Mouse (Mus musculus): ENCODE results near the gene Pisd. TPM values are rescaled to one million over a fixed set of nuclear protein-coding genes. Genes with fewer than 3 reads are reported as not detected.
A peak's percentile ranks its signal among the peaks of the same experiment; 100 is the strongest.
"Not testable (repeated sequence)": the region's sequence is repeated elsewhere in the genome, so short reads cannot be mapped to it uniquely, and the experiment has no call there.

Pisd gene
- polyA plus RNA-seq, 1 experiment = 90.7 TPM

GRCm38 (mm10) chr5:32748936-32749335 is 36.5 kb downstream of the Pisd start:
- TF ChIP-seq CTCF (IDR thresholded peaks at IDR 0.05; ENCODE audit: insufficient read depth, low read length) = no peak
- Histone ChIP-seq H3K4me3 (replicated peaks; ENCODE audit: extremely low read depth, low read depth, low read length) (no peak overlapping the region), H3K4me1 (ENCODE audit: control insufficient read depth, insufficient read depth, low read length) (peaks cover 7% of the 10 kb centered on the region; the same call in 1 of the 2 replicates)
- DNase-seq = no peak
- WGBS = 76% methylated on average over 6 of the region's 6 CpGs

DNA sequence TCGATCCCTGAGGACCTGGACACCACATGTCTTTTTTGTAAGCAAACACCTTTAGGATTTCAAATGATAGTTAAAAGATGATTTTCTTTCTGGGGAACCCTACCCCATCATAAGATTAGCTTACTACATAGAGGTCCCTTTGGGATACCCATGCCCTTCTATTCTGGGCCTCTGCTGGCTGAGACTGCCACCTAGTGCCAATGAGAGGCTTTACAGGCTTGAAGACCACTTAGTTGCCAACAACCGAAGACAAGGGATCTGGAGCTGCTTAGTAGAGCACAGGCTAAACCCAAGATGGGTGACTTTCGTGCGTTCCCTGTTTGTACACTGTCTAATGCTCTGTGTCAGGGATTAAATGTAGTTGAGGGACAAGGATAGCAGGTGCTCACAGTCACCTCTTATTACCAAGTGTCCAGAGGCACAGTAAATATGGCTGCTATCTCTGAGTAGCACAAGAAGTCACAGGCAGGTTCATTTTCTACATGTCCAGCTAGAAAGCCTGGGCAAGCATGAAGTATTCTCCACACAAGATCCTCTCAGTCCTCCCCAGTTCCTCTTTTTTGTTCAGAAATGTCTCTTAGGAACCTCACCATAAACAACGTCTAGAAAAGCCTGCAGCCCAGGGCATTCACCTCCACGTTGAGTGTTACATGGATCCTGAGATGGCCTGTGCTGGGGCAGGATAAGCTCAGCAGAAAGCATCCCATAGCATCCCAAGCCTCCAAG is 37.6 kb downstream of the Pisd start:
- WGBS = 54% methylated on average over 6 of the region's 6 CpGs
- H3K4me1 ChIP-seq (ENCODE audit: control insufficient read depth, insufficient read depth, low read length) = peaks cover 7% of the 10 kb centered on the region; the same call in 1 of the 2 replicates
- TF ChIP-seq CTCF (IDR thresholded peaks at IDR 0.05; ENCODE audit: insufficient read depth, low read length) (peak; percentile 91), POLR2A (IDR thresholded peaks at IDR 0.05; ENCODE audit: borderline replicate concordance, extremely low read depth, low read depth, low read length) (no peak)
- DNase-seq = peak; percentile 56
- H3K4me3 ChIP-seq (replicated peaks; ENCODE audit: extremely low read depth, low read depth, low read length) = no peak overlapping the region

DNA sequence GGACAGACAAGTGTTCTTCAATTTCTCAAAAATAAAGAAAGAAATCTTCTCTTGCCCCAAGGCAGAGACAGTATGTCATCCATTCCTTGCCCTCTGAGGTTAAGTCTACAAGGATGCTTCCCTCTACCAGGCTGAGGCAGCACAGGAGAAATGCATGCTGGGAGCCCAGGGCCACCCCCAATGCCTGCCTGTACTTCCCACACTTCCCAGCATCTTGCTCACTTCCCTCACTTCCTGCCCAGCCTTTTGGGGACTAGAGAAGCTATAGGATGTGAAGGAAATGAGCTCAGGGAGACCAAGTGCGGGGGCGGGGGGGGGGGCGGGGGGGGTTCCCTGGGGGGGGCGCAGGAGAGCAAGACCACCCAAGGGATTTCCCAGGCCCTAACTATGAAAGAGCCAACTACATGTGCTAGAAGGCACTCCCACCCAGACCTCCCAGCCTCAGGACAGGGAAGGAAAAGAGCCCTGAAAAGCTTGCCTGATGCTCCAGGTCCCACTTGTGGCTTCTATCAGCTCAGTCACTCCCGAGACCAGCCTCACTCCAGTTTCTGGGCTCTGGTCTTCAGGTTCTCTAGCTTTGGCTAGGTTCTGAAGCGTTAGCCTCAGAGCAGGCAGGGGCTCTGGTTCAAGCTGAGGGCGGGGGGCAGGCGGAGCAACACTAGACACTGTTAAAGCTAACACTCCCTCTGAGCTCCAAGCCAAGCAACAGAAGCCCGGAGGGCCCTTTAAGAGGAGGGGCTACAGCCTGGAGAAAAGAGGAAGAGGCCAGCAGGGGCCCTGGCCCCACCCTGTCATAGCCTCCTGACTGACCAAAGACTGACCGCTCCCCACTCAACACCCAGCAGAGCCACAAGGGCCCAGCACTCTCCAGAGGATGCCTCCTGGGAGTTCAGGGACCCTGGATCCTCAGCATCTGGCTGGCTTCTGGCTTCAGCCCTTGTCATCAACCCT is 39.5 kb downstream of the Pisd start:
- Histone ChIP-seq H3K4me1 (ENCODE audit: control insufficient read depth, insufficient read depth, low read length) (peaks cover 7% of the 10 kb centered on the region; the same call in 1 of the 2 replicates), H3K4me3 (replicated peaks; ENCODE audit: extremely low read depth, low read depth, low read length) (peak overlapping the region; percentile 74)
- 7% methylated on average over 10 of the region's 10 CpGs for WGBS
- TF ChIP-seq CTCF (IDR thresholded peaks at IDR 0.05; ENCODE audit: insufficient read depth, low read length) (no peak), POLR2A (IDR thresholded peaks at IDR 0.05; ENCODE audit: borderline replicate concordance, extremely low read depth, low read depth, low read length) (peak; percentile 89; the same call in 1 of the 2 replicates)
- peak; percentile 80 for DNase-seq

DNA sequence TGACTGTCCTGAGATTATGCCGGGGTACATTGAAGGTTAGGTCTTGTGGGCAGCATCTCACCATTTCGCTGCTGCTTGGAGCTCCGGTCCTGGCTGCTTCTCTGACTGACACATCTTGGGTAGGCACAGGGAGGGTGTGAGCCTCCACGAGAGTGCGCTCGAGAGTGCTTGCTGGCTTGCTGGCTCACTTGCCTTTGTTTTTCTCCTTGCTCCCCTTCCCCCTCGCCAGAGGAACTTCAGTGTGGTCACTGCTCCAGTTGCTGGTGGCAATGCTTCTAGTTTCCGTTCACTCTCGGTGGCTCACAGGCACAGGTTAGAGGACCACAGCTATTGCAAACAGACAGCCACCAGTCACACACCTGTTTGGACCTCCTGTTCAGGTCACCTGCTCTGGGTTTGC is 43.3 kb downstream of the Pisd start:
- TF ChIP-seq CTCF (IDR thresholded peaks at IDR 0.05; ENCODE audit: insufficient read depth, low read length) = peak; percentile 40; the same call in 1 of the 2 replicates
- peak; percentile 41; the same call in 1 of the 2 replicates for TF ChIP-seq POLR2A (IDR thresholded peaks at IDR 0.05; ENCODE audit: borderline replicate concordance, extremely low read depth, low read depth, low read length)
- 50% methylated on average over 9 of the region's 9 CpGs for WGBS
- Histone ChIP-seq H3K4me3 (replicated peaks; ENCODE audit: extremely low read depth, low read depth, low read length) (no peak overlapping the region), H3K4me1 (ENCODE audit: control insufficient read depth, insufficient read depth, low read length) (peaks cover 5% of the 10 kb centered on the region; the same call in 1 of the 2 replicates)
- DNase-seq = peak; percentile 57

DNA sequence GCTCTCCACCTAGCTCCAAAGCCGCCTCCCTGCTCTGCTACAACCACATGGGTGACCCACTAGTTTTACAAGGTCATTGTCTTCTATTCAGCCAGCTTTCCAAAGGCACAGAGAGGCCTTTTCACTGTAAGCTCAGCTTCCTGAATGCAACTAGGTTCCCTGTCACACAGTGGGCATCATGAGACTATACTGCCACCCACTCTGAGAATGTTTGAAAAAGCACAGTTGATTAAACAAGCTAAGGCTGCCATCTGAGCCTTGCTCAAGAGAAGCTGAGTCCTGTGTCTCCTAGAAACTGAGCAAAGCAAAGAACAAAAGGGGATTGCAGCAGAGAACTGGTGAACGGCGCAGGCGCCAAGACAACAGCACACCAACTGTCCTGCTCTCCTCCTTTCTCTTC is 44.1 kb downstream of the Pisd start:
- DNase-seq; H3K4me3 ChIP-seq (replicated peaks; ENCODE audit: extremely low read depth, low read depth, low read length); H3K4me1 ChIP-seq (ENCODE audit: control insufficient read depth, insufficient read depth, low read length): not testable (repeated sequence)
- 61% methylated on average over 4 of the region's 4 CpGs for WGBS

GRCm38 (mm10) chr5:32740850-32741249 is 44.6 kb downstream of the Pisd start:
- DNase-seq; H3K4me1 ChIP-seq (ENCODE audit: control insufficient read depth, insufficient read depth, low read length); H3K4me3 ChIP-seq (replicated peaks; ENCODE audit: extremely low read depth, low read depth, low read length): not testable (repeated sequence)
- WGBS = 78% methylated on average over 8 of the region's 8 CpGs

- no peaks in the 10 kb centered on the region; the same call in 1 of the 2 replicates for H3K4me1 ChIP-seq (ENCODE audit: control insufficient read depth, insufficient read depth, low read length)
- WGBS = 83% methylated on average over 3 of the region's 3 CpGs
These were observed 45.3 kb downstream of the Pisd start for GRCm38 (mm10) chr5:32740138-32740537.

DNA sequence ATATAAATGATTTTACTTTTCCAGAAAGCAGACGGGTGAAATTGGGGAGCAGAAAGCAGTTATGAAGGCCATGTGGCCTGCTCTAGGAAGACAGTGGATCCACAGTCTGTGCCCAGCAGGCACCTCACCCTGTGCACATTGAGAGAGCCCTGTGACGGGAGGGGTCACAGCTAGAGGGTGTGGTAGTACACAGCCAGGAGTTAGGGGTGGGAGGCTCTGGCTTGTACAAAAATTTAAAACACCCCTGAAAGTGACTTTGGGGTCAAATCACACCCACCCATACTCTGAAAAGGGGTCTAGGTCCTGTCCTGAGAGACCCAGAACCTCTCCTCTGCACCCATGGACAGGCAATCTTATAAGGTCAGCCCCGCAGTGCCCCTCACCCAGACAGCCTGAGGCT is 48.7 kb downstream of the Pisd start:
- WGBS = 96% methylated on average over 3 of the region's 3 CpGs
- H3K4me1 ChIP-seq (ENCODE audit: control insufficient read depth, insufficient read depth, low read length); H3K4me3 ChIP-seq (replicated peaks; ENCODE audit: extremely low read depth, low read depth, low read length); DNase-seq: not testable (repeated sequence)

More at GRCm38 (mm10) chr5:32740138-32740537, 45.3 kb downstream of the Pisd start:
- DNase-seq = no peak
- TF ChIP-seq POLR2A (IDR thresholded peaks at IDR 0.05; ENCODE audit: borderline replicate concordance, extremely low read depth, low read depth, low read length) = no peak
- TF ChIP-seq CTCF (IDR thresholded peaks at IDR 0.05; ENCODE audit: insufficient read depth, low read length) = no peak
- H3K4me3 ChIP-seq (replicated peaks; ENCODE audit: extremely low read depth, low read depth, low read length) = no peak overlapping the region

- DNase-seq = peak; percentile 44
- H3K4me3 ChIP-seq (replicated peaks; ENCODE audit: extremely low read depth, low read depth, low read length) = no peak overlapping the region
- WGBS = 74% methylated on average over 6 of the region's 6 CpGs
- H3K4me1 ChIP-seq (ENCODE audit: control insufficient read depth, insufficient read depth, low read length) = no peaks in the 10 kb centered on the region
- TF ChIP-seq POLR2A (IDR thresholded peaks at IDR 0.05; ENCODE audit: borderline replicate concordance, extremely low read depth, low read depth, low read length) = no peak
- TF ChIP-seq CTCF (IDR thresholded peaks at IDR 0.05; ENCODE audit: insufficient read depth, low read length) = no peak
These were observed 49.7 kb downstream of the Pisd start for GRCm38 (mm10) chr5:32735779-32736178.

- H3K4me1 ChIP-seq (ENCODE audit: control insufficient read depth, insufficient read depth, low read length); DNase-seq; H3K4me3 ChIP-seq (replicated peaks; ENCODE audit: extremely low read depth, low read depth, low read length): not testable (repeated sequence)
- 95% methylated on average over 6 of the region's 6 CpGs for WGBS
These were observed 51.6 kb downstream of the Pisd start for GRCm38 (mm10) chr5:32733892-32734291.

Measured in lung, adult 2 months (tissue).